Mouse (Mus musculus) gastrocnemius, adult 2 months (tissue): Measurements from ENCODE around the gene Bag1. TPM values are rescaled to one million over a fixed set of nuclear protein-coding genes. Genes with fewer than 3 reads are reported as not detected.

Experiments used
- DNase-seq: peaks from one replicate; pipeline ENCODE4 v3.0.0; 2022
- H3K27ac ChIP-seq: fragments of 200-600 bp; 2 replicates; pipeline ENCODE4 v1.8.1; 2022; ENCODE audit warnings: mild to moderate bottlenecking
- H3K4me3 ChIP-seq: fragments of 200-600 bp; 2 replicates; pipeline ENCODE4 v1.8.1; 2022; ENCODE audit warnings: mild to moderate bottlenecking, moderate library complexity
- CTCF ChIP-seq: fragments of 200-600 bp; IDR thresholded peaks from 2 replicates; pipeline ENCODE4 v1.8.1; 2022; ENCODE audit warnings: antibody characterized with exemption, mild to moderate bottlenecking, moderate library complexity
- intact Hi-C: fragments of 180-260 bp; cut with DNase I; formaldehyde crosslinking; loops from one replicate; pipeline ENCODE4 v1.15.1; 2025
- total RNA-seq, 2 experiments: library from RNA; stranded (reverse); gene quantifications; 2 replicates each; pipeline ENCODE4 v1.2.3; 2021

The Bag1 gene
- total RNA-seq, 2 experiments from 2014 or later: 201 to 232 TPM

GRCm38 (mm10) chr4:40925568-40925967 is 22.5 kb downstream of the Bag1 start:
- no peak for DNase-seq
- Histone ChIP-seq H3K4me3 (no peak overlapping the region), H3K27ac (no peak overlapping the region)
- no peak for TF ChIP-seq CTCF
- intact Hi-C loops: no loop called here

DNA sequence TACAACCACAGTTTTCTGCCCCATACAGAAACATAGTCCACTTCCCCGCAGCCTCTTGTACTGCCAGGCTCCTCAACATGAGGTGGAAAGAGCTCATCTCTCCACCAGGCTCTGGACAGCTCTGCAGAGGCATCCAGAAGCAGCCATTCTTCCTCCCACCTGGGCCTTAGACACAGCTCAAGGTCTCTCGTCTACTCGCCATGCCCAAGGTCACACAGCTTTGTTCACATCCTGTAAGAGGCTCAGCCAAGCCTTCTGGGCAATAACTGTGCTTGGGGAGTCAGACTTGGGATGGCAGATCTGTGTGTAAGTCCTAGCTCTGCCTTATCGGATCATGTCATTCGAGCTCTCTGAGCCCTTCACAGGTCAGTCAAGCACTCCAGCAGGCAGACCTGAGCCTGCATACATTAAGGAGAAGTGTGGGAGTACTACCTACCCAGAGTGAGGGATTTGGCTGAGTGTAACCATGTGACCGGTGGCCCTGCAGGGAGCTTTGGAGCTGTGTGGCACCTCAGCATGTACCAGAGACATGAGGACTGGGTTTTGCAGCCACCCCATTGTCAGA is 24.9 kb downstream of the Bag1 start:
- no peak for TF ChIP-seq CTCF
- DNase-seq: no peak
- no peak overlapping the region for H3K27ac ChIP-seq
- H3K4me3 ChIP-seq: no peak overlapping the region
- intact Hi-C loops: no loop called here

GRCm38 (mm10) chr4:40921288-40921687 is 26.8 kb downstream of the Bag1 start:
- no peak for TF ChIP-seq CTCF
- no peak for DNase-seq
- intact Hi-C loops: no loop called here
- H3K4me3 ChIP-seq: no peak overlapping the region
- no peak overlapping the region for H3K27ac ChIP-seq

GRCm38 (mm10) chr4:40920576-40920975 is 27.5 kb downstream of the Bag1 start:
- intact Hi-C loops: no loop called here
- Histone ChIP-seq H3K27ac (no peak overlapping the region), H3K4me3 (no peak overlapping the region)
- DNase-seq: no peak
- no peak for TF ChIP-seq CTCF

DNA sequence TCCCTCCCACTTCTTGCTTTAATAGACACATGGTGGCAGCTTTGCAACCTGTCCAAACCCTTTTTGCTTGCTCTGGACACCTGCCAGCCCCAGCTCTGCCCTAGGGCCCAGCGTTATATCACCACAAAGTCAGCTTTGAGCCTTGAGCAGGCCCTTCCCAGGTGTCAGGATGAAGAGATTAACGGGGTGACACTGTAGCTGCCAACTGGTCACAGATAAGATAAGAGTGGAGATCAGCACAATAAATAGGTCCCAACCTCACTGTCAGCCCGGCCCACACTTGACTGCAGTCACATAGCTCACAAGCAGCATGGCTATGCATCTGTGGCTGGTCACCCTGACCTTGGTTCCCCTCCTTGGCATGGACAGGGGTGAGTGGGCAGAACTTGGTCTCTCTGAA is 28.3 kb downstream of the Bag1 start, which contains the start of gene Spink4:
Gene Spink4, plus strand, starts transcription at position 268 of the 400 bp plus-strand sequence.
- no peak within 1 kb of the TSS for H3K4me3 ChIP-seq
- TF ChIP-seq CTCF: no peak
- DNase-seq: no peak
- H3K27ac ChIP-seq: no peak within 1 kb of the TSS
- intact Hi-C loops: no loop called here

GRCm38 (mm10) chr4:40916592-40917155 is 31.4 kb downstream of the Bag1 start:
- peak; percentile 18; the same call in 1 of the 2 replicates for TF ChIP-seq CTCF
- intact Hi-C loops: no loop called here

GRCm38 (mm10) chr4:40915947-40916346 is 32.1 kb downstream of the Bag1 start:
- H3K27ac ChIP-seq: no peak overlapping the region
- intact Hi-C loops: no loop called here

More at GRCm38 (mm10) chr4:40916592-40917155, 31.4 kb downstream of the Bag1 start:
- H3K27ac ChIP-seq: no peak overlapping the region
- DNase-seq: no peak
- no peak overlapping the region for H3K4me3 ChIP-seq

DNA sequence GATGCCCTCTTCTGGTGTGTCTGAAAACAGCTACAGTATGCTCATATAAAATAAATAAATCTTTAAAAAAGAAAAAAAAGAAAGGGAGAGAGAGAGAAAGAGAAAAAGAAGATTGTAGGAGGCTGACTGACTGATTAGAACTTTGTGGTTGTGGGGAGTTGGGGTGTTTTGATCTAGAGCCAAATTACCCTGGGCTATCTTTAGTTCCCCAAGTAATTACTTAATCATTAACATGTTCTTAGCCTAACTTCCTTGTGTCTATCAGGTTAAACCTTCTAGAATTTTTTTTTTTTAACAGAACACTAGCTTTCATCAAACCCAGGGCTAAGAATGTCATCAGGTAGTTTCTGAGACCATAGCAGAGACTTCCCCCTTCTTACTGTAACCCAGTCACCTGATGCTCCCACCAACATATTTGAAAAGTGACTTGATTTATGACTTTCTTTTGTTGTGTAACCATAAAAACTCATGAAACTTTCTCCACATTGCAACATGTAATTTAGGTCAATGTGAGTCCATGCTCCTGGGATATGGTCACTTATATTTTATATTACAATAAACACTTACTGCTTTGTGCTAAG is 33.7 kb downstream of the Bag1 start:
- intact Hi-C loops: no loop called here
- no peak for DNase-seq
- H3K4me3 ChIP-seq: no peak overlapping the region
- H3K27ac ChIP-seq: no peak overlapping the region
- no peak for TF ChIP-seq CTCF

More at GRCm38 (mm10) chr4:40915947-40916346, 32.1 kb downstream of the Bag1 start:
- no peak overlapping the region for H3K4me3 ChIP-seq
- no peak for DNase-seq
- TF ChIP-seq CTCF: no peak

- intact Hi-C loops: no loop called here
- TF ChIP-seq CTCF: no peak
- Histone ChIP-seq H3K4me3 (peak overlapping the region; percentile 43), H3K27ac (no peak overlapping the region)
- DNase-seq: peak; percentile 51
Observed at GRCm38 (mm10) chr4:40908261-40908969, 39.7 kb downstream of the Bag1 start.

DNA sequence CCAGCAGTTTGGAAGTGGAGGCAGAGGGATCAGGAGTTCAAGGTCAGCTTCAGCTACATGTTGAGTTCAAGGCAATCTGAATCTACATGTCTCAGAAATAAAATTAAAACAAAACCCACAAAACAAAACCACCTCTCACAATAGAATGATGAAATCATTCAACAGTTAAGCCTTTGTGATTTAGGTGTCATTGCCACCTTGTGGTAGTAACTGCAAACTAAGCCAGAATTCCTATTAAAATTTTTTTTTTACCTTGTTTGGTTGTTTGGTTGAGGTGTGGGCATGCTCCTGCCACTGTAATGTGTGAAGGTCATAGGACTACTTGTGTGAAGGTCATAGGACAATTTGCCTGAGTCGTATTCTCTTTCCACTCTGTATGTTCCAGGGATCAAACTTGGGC is 41.8 kb downstream of the Bag1 start:
- peak; percentile 89 for TF ChIP-seq CTCF
- Histone ChIP-seq H3K27ac (no peak overlapping the region), H3K4me3 (no peak overlapping the region)
- intact Hi-C loops: loop anchor here (1.0 kb wide), 2 partner anchors 52 to 133 kb away; partner anchors contain the start of gene B4galt1
- no peak for DNase-seq

- no peak for DNase-seq
- Histone ChIP-seq H3K4me3 (no peak overlapping the region), H3K27ac (no peak overlapping the region)
- TF ChIP-seq CTCF: no peak
- intact Hi-C loops: no loop called here
Observed at GRCm38 (mm10) chr4:40900612-40901011, 47.5 kb downstream of the Bag1 start.

DNA sequence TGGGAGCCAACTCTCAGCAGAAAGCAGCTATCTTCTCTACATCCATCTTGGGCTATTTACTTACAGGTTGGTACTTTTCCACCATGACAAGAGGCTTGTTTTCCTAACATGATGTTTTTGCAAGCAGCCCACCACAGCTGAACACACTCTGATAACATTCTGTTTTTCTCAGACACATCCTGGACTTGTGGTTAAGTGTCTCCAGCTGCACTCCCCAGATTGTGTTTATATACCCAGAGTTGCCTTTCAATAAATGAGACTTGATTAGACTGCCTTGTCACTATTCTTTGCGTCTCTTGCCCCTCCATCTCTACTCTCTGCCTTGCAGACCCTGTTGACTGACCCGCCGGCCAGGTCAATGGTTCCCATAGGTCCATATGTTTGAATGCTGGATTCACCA is 48.0 kb downstream of the Bag1 start:
- intact Hi-C loops: no loop called here
- 0 out of 2 replicates have a peak overlapping the region, but pooled peaks have one; percentile 40 for H3K27ac ChIP-seq
- H3K4me3 ChIP-seq: no peak overlapping the region
- no peak for DNase-seq
- no peak for TF ChIP-seq CTCF

GRCm38 (mm10) chr4:40899264-40899663 is 48.8 kb downstream of the Bag1 start:
- Histone ChIP-seq H3K4me3 (no peak overlapping the region), H3K27ac (peak overlapping the region; percentile 40; the same call in 1 of the 2 replicates)
- intact Hi-C loops: no loop called here
- DNase-seq: peak; percentile 58
- no peak for TF ChIP-seq CTCF
